Mouse (Mus musculus) CH12F3 (cell line): ENCODE measurements around the gene Adarb1.

ENCODE experiments used
- in situ Hi-C: fragments of 300-500 bp; cut with MboI; formaldehyde crosslinking; loops from 2 replicates; pipeline ENCODE4 v1.14.3; 2020; ENCODE audit warnings: low sequenced_read_pairs

The Adarb1 gene

GRCm38 (mm10) chr10:77385731-77386130, 32.3 kb downstream of the Adarb1 start:
- in situ Hi-C loops, result no loop called here

GRCm38 (mm10) chr10:77383045-77383444, 35.0 kb downstream of the Adarb1 start:
- in situ Hi-C loops, result no loop called here

GRCm38 (mm10) chr10:77381191-77381590, 36.9 kb downstream of the Adarb1 start:
- in situ Hi-C loops, result no loop called here

DNA sequence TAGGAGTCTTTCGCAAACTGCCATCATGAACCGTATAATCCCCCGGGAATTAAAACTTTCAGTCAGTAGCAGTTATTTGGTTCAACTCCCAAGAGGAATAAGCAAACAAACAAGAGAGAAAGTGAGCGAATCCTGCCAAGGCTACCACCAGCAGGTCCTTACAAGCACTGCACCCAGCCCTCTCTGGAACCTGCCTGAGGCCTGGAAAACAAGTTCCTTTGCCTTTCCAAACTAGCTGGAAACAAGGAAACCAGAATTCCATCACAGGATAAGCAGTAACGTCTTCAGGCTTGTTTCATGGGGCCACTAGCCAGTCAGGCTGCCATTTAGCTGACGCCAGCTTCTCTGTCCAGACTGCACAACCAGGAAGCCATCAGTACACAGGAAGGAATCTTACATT, 37.4 kb downstream of the Adarb1 start:
- in situ Hi-C loops, result no loop called here

DNA sequence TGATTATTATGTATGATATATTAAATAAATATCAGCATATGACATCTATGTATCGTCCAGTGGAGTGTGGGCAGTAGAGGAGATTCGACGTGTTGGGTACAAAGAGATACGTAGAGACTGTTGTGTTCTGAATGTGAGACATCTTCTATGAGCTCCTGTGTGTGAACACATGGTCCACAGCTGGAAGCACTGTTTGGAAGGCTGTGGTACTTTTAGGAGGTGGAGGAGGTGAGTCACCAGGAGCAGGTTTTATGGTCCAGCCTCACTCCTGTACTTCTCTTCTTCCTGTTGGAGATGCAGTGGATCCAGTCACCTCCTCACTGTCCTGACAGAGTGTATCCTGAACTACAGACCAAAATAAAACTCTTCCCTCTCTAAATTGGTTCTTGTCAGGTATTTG, 38.9 kb downstream of the Adarb1 start:
- in situ Hi-C loops, result no loop called here

DNA sequence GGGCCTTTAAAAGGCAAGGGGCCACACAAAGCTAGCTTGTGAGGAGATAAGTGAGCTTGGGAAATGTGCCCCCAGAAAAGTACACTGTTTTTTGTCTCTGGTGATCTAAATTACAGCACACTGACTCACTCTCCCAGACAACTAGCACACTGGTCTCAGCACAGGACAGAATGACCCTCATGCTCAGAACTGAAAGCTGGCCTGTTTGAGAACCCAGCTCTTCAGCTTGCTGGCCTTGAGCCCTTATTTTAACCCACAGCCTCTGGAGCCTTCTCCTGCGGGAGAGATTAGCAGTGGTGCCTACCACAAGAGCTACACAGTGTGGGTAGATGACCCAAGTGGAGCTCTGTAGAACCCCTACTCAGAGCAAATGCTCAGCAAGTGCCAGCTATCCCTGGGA, 42.0 kb downstream of the Adarb1 start:
- in situ Hi-C loops, result no loop called here

DNA sequence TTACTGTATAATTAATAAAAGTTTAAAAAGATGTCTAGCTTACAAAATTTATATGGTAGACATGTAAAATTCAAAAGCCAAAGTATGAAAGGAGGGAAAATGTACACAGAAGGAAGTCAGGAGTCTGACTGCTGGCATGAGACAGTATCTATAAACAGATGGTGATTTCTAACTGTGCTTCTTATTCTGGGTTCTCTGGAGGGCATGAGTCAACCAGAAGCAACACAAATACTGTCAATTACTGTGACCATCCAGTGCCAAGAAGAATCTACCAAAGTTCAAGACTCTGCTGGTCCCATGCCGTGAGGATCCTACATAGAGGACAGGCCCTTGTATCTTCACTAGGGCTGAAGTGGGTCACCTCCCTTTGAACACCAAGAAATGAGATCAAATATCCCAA, 43.1 kb downstream of the Adarb1 start:
- in situ Hi-C loops, result no loop called here

DNA sequence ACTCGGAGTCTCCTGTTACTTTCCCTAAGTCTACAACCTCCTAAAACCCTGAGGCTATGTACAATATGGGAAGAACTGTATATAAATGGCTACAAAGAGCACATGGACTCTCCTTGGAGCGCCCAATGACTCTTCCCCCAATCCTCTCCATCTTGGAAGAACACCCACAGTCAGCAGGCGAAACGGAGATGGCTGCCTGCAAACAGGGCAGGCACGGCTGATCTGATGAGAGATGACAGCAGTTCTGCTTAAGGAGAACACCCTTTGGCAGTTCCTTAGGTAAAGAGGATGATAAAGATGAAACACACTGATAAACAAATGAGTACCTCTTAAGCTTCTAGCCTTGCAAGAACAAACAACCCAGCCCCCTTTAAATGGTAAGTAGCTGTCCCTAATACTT, 43.7 kb downstream of the Adarb1 start:
- in situ Hi-C loops, result no loop called here

DNA sequence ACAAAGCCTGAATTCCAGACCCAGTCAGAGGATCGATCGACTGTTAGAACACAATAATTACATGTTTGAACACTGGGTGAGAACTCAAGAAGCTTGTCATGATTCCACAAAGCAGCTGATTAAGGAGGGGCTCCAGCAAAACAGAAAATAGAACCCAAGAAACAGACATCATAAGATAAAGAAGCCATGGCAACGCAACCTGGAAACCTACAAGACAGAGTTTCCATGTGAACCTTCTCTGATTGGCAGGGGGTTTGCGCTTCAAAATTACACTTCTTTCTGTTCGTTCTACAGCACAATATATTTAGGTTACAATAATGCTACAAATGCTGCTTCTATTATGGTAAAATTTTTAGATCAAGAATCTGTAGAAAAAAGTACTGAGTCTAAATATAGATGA, 47.9 kb downstream of the Adarb1 start:
- in situ Hi-C loops, result no loop called here

GRCm38 (mm10) chr10:77367973-77368372, 50.1 kb downstream of the Adarb1 start:
- in situ Hi-C loops, result no loop called here

DNA sequence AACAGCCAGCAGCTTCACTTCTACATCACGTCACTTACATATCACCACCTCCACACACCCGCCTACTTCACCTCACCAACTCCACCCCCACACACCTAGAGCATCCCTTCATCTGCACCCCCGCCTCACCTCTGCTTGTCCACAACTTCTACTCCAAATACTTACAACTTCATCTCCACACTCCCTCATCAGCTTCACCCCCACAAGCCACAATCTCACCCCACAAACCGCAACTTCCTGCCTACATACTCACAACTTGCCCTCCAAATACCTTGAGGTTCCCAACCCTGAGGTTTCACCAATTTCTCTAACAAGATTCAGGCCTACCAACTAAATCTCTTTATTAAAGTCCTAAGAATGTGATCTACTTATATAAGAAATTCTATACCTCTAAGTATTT, 51.1 kb downstream of the Adarb1 start:
- in situ Hi-C loops, result no loop called here

- in situ Hi-C loops, result no loop called here
These were observed 52.9 kb downstream of the Adarb1 start for GRCm38 (mm10) chr10:77365212-77365611.

GRCm38 (mm10) chr10:77360486-77360885, 57.6 kb downstream of the Adarb1 start:
- in situ Hi-C loops, result no loop called here

DNA sequence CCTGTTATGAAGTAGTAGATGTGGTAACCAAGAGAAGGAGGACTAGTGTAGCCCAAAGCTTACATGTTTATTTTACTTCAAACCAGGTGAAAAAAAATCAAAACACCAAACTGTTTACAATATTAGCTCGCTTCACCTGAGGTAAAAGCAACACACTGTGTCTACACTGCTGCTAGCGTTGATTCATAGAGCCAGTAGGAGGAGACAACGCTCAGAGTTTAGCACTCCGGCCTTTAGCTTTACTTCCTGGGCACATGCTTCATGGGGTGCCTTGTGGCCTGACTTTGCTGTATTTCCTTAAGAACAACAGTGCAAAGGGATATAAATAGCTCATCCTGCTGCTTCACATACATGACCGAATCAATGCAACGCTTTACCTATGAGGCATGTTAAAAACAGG, 60.1 kb downstream of the Adarb1 start:
- in situ Hi-C loops, result loop anchor here (5.0 to 10.0 kb wide), 3 partner anchors 73 to 223 kb away; no protein-coding TSS in a partner anchor

DNA sequence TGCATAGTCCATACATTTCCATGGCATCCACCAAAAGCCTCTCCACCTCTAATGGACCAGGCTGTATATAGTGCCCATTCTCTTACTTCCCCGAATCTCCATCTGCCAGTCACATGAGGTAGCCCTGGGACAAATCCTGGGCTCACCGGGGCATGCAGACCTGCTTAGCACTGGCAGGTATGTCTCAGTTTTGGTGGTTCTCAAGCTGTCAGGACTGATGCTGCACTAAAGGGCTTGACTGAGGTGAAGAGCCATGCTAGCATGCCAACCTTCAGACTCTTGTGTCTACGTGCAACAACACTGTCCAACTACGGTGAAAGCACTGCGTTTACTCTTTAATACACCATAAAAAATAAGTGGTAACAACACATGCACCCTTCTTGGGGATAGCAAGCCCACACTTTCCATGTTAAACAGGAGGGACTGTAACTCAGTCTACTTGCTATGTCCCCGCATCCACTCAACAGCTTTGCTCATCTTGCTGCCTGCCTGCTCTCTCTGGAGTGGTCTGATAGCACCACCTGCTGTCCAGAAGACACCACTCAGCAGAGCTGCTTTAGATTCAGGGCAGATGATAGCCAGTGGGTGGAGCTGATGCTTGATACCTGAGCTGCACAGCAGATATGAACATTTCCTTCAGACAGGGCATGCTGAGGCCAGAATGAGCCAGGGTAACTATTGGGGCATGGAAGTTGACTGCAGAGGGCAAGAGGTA, 64.9 kb downstream of the Adarb1 start:
- in situ Hi-C loops, result loop anchor here (10.0 kb wide), 2 partner anchors 68 to 218 kb away; no protein-coding TSS in a partner anchor

- in situ Hi-C loops, result no loop called here
These were observed 75.2 kb downstream of the Adarb1 start for GRCm38 (mm10) chr10:77342842-77343241.

- in situ Hi-C loops, result no loop called here
These were observed 76.4 kb downstream of the Adarb1 start for GRCm38 (mm10) chr10:77341711-77342110.

GRCm38 (mm10) chr10:77341059-77341458, 77.0 kb downstream of the Adarb1 start:
- in situ Hi-C loops, result no loop called here

GRCm38 (mm10) chr10:77339871-77340341, 78.2 kb downstream of the Adarb1 start:
- in situ Hi-C loops, result no loop called here

DNA sequence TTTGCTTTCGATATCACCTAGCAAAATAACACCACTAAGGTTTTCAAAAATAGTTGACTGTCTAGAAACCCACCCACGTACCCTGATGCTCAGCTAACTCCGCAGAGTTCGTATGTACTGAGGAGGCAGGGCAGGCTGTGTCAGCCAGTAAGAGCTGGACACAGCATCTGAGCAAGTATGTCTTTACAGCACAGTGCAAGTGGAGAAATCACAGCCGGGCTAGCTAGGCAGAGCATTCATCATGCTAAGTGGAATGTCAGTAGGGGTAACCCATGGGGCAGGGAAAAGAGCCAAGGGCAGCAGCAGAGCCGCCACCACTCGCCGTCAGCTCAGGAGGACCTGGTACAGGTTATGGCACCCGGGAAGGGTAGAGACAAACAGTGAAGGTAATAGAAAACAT, 84.6 kb downstream of the Adarb1 start:
- in situ Hi-C loops, result no loop called here

DNA sequence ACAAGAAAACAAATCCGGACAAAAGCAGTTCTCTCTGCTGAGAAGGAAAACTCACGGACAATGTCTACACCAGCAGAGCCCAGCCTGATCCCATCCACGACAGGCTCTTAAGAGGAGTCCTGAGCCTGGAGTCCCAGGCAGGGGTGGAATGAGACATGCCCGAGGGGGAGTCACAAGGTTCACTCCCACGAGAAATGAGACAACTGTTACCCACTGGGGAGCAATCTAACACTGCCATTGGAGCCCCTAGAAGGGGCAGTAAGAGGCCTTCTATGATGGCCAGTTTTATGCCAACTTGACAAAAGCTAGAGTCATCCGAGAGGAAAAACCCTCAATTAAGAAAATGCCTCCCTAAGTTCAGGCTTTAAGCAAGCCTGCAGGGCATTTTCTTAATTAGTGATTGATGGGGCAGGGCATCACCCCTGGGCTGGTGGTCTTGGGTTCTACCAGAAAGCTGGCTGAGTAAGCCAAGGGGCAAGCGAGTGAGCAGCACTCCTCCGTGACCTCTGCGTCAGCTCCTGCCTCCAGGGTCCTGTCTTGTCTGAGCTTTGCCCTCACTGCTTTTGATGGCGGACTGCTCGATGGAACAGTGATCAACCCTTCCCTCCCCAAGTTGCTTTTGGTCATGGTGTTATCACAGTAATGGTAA, 88.5 kb downstream of the Adarb1 start:
- in situ Hi-C loops, result no loop called here

DNA sequence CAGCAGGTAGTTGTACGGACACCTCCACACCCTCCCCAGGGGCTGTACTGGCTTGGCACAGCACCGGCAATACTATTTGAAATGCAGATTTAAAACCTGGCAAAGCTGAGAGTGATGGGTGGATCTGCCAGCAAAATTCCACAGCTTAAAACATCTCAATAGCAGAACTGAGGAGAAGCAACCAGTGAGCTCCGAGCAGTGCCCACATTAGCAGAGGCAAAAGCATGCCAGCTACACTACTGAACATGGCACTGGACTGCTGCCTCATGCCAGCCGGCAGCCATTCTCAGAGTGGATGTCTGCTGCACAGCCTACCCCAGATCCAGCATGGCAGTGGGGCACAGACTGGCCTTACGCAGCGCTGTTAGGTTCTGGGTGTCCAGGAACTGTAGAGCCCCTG, 93.4 kb downstream of the Adarb1 start:
- in situ Hi-C loops, result no loop called here
